Mouse (Mus musculus): ENCODE results near the gene Rsph4a.

GRCm38 (mm10) chr10:33904530-33905481, at the start of gene Rsph4a:
- TF ChIP-seq CTCF (IDR thresholded peaks at IDR 0.05; ENCODE audit: extremely low read depth, insufficient read length, insufficient replicate concordance, low read depth, low read length) (no peak), POLR2A (IDR thresholded peaks at IDR 0.05; ENCODE audit: low read depth, low read length) (no peak)

Measured in small intestine, adult 2 months (tissue).